Mouse (Mus musculus) gastrocnemius, postnatal 36 days (tissue): ENCODE measurements around the gene Tmem29. TPM values are rescaled to one million over a fixed set of nuclear protein-coding genes. Genes with fewer than 3 reads are reported as not detected.

Source experiments
- total RNA-seq, 2 experiments: library from RNA; stranded (reverse); gene quantifications; 2 replicates each; pipeline ENCODE4 v1.2.3; 2021

Gene Tmem29
- total RNA-seq, 2 experiments from 2014 or later = 3.2 to 4.6 TPM

Other genes with a start within 250 kb of the Tmem29 start
- 1 to 10 TPM; 3.5 to 5.1 TPM for gene Alas2, start 88.2 kb upstream of the Tmem29 start, total RNA-seq
- gene Pfkfb1, start 129.1 kb upstream of the Tmem29 start, total RNA-seq = 10 to 100 TPM; 50.8 to 56.7 TPM
- gene Apex2, start 130.7 kb upstream of the Tmem29 start, total RNA-seq = 1 to 10 TPM; 7.6 to 9.2 TPM
- gene Tro, start 198.4 kb upstream of the Tmem29 start, total RNA-seq = under 1 TPM; 0.08 to 0.32 TPM